In genomic region chr11:75167643-75168589, GRCm38 (mm10) we compare ENCODE assay signal across 9 mouse cellular contexts. TPM values are rescaled to one million over a fixed set of nuclear protein-coding genes. Genes with fewer than 3 reads are reported as not detected.
A peak's percentile ranks its signal among the peaks of the same experiment; 100 is the strongest.
DNase-seq lines count a peak whose midpoint lies in the region; ATAC-seq and TF ChIP-seq lines count a peak whose summit lies in the region.
"Had no signal": no experiment of that assay in that cellular context is flagged by ENCODE, and none has a peak within 500 bp of the region (broad histone marks: within the 10 kb centered on the region; RNA-seq: fewer than 3 reads in every experiment).

No protein-coding gene starts in this region.

- H3K4me3 ChIP-seq in layer of hippocampus, adult 2 months: peak overlapping the region; percentile 66
- peak overlapping the region; percentile 66 for H3K4me3 ChIP-seq in heart, embryonic 11.5 days (ENCODE audit: low read depth, low read length)
- H3K4me3 ChIP-seq in neural tube, embryonic 12.5 days: peak overlapping the region; percentile 52

- H3K4me2 ChIP-seq in heart, embryonic 11.5 days: peak overlapping the region; percentile 99
- H3K4me2 ChIP-seq in neural tube, embryonic 12.5 days (replicated peaks): peak overlapping the region; percentile 89

- H3K4me1 ChIP-seq in heart, embryonic 11.5 days (ENCODE audit: control insufficient read depth, insufficient read depth, low read length): peaks cover 67% of the 10 kb centered on the region
- peaks cover 74% of the 10 kb centered on the region for H3K4me1 ChIP-seq in neural tube, embryonic 12.5 days

- H3K27ac ChIP-seq in layer of hippocampus, adult 2 months: peak overlapping the region; percentile 43; the same call in 1 of the 2 replicates
- H3K27ac ChIP-seq in heart, embryonic 11.5 days (ENCODE audit: low read depth, low read length): peak overlapping the region; percentile 51
- H3K27ac ChIP-seq in neural tube, embryonic 12.5 days: no peak overlapping the region
- H3K27ac ChIP-seq: macrophage had no signal

- peaks cover 89% of the 10 kb centered on the region for H3K27me3 ChIP-seq in heart, embryonic 11.5 days (ENCODE audit: control insufficient read depth, insufficient read depth, low read length)
- peaks cover 100% of the 10 kb centered on the region for H3K27me3 ChIP-seq in neural tube, embryonic 12.5 days (replicated peaks)

- ATAC-seq in heart, embryonic 11.5 days (replicated peaks; ENCODE audit: insufficient number of reproducible peaks, low FRiP score, low TSS enrichment): no peak
- ATAC-seq in neural tube, embryonic 12.5 days (ENCODE audit: low FRiP score, low read depth): no peak

- peak overlapping the region; percentile 79 for H3K9ac ChIP-seq in heart, embryonic 11.5 days (ENCODE audit: low read depth, low read length)
- peak overlapping the region; percentile 60 for H3K9ac ChIP-seq in neural tube, embryonic 12.5 days

- no peak for DNase-seq in layer of hippocampus, adult 2 months (ENCODE audit: low spot score in 2 of 2)
- no peak for DNase-seq in layer of hippocampus, adult 11-12 months (ENCODE audit: low spot score)
- peak; percentile 28 for DNase-seq in T-cell, adult 2 months (ENCODE audit: low spot score)
- peak; percentile 83 for DNase-seq in kidney, postnatal 10 days
- DNase-seq in right cerebral cortex, adult 18-20 months: no peak
- DNase-seq in layer of hippocampus, adult 8-10 months (ENCODE audit: low spot score in 2 of 2): no peak

- no peaks in the 10 kb centered on the region; the same call in 1 of the 2 replicates for H3K36me3 ChIP-seq in heart, embryonic 11.5 days (ENCODE audit: control insufficient read depth, insufficient read depth, low read length)
- peaks cover 13% of the 10 kb centered on the region for H3K36me3 ChIP-seq in neural tube, embryonic 12.5 days

- 5% methylated on average over 51 of the region's 63 CpGs for WGBS in heart, embryonic 11.5 days (ENCODE audit: insufficient replicate concordance)
- WGBS in neural tube, embryonic 12.5 days: 2% methylated on average over 57 of the region's 63 CpGs

- H3K9me3 ChIP-seq in heart, embryonic 11.5 days (replicated peaks; ENCODE audit: control insufficient read depth, low read length): no peaks in the 10 kb centered on the region
- H3K9me3 ChIP-seq in neural tube, embryonic 12.5 days: no peaks in the 10 kb centered on the region

- TF ChIP-seq CTCF in layer of hippocampus, adult 2 months (conservative IDR thresholded peaks at IDR 0.05): no peak

RNA-seq across cellular contexts. Expression of gene Hic1, which starts 1.4 kb away (rescaled TPM):
- 1 to 10 TPM; 3.8 to 3.9 TPM for total RNA-seq in layer of hippocampus, adult 2 months (2021)
- polyA plus RNA-seq in heart, embryonic 11.5 days (2014; fragmentation: Nextera tagmentation; extraction: Ambion mirVana): 2.5 and 3.0 TPM in 2 replicates
- 17.1 and 17.8 TPM in 2 replicates for polyA plus RNA-seq in neural tube, embryonic 12.5 days (2016; fragmentation: Nextera tagmentation; extraction: Ambion mirVana)
- total RNA-seq in layer of hippocampus, adult 8-10 months (2022): 1 to 10 TPM; 2.9 to 4.9 (median 3.9) TPM
- polyA plus RNA-seq: macrophage had no signal

RNA-seq across cellular contexts. Expression of gene Ovca2, which starts 10.7 kb away (rescaled TPM):
- total RNA-seq in layer of hippocampus, adult 2 months (2021): 10 to 100 TPM; 19.3 to 22.4 TPM
- 23.4 and 24.6 TPM in 2 replicates for polyA plus RNA-seq in heart, embryonic 11.5 days (2014; fragmentation: Nextera tagmentation; extraction: Ambion mirVana)
- 23.1 and 23.9 TPM in 2 replicates for polyA plus RNA-seq in neural tube, embryonic 12.5 days (2016; fragmentation: Nextera tagmentation; extraction: Ambion mirVana)
- total RNA-seq in layer of hippocampus, adult 8-10 months (2022): 10 to 100 TPM; 15.6 to 23.4 (median 19.8) TPM

RNA-seq across cellular contexts. Expression of gene Dph1, which starts 23.1 kb away (rescaled TPM):
- total RNA-seq in layer of hippocampus, adult 2 months (2021): 10 to 100 TPM; 30.7 to 31.4 TPM
- polyA plus RNA-seq in heart, embryonic 11.5 days (2014; fragmentation: Nextera tagmentation; extraction: Ambion mirVana): 16.5 and 21.0 TPM in 2 replicates
- 16.7 and 18.4 TPM in 2 replicates for polyA plus RNA-seq in neural tube, embryonic 12.5 days (2016; fragmentation: Nextera tagmentation; extraction: Ambion mirVana)
- total RNA-seq in layer of hippocampus, adult 8-10 months (2022): 10 to 100 TPM; 28.9 to 38.6 (median 30.9) TPM

RNA-seq across cellular contexts. Expression of gene Rtn4rl1, which starts 25.7 kb away (rescaled TPM):
- total RNA-seq in layer of hippocampus, adult 2 months (2021): 100 to 1,000 TPM; 104 to 110 TPM
- 12.7 and 16.8 TPM in 2 replicates for polyA plus RNA-seq in heart, embryonic 11.5 days (2014; fragmentation: Nextera tagmentation; extraction: Ambion mirVana)
- 9.9 and 14.5 TPM in 2 replicates for polyA plus RNA-seq in neural tube, embryonic 12.5 days (2016; fragmentation: Nextera tagmentation; extraction: Ambion mirVana)
- 100 to 1,000 TPM in 2 of 4 experiments, 10 to 100 TPM in 2; 80.7 to 110 (median 97.3) TPM for total RNA-seq in layer of hippocampus, adult 8-10 months (2022)

Comparison
In these comparisons a context has a peak if more than half of its experiments do, and no peak if none do; other contexts are left out.
1. DNase-seq: peak in T-cell, adult 2 months (single experiment) and kidney, postnatal 10 days (single experiment); none in layer of hippocampus, adult 2 months (0 of 2), layer of hippocampus, adult 11-12 months (single experiment), right cerebral cortex, adult 18-20 months (single experiment) and layer of hippocampus, adult 8-10 months (0 of 2).
2. Peak in every context shown above with its lines, with median percentiles within 50 percentile points of each other: H3K4me3 ChIP-seq.